Mouse (Mus musculus): ENCODE measurements around the gene Mepe. TPM values are rescaled to one million over a fixed set of nuclear protein-coding genes. Genes with fewer than 3 reads are reported as not detected.

Gene Mepe
- polyA plus RNA-seq, 1 experiment = not detected

DNA sequence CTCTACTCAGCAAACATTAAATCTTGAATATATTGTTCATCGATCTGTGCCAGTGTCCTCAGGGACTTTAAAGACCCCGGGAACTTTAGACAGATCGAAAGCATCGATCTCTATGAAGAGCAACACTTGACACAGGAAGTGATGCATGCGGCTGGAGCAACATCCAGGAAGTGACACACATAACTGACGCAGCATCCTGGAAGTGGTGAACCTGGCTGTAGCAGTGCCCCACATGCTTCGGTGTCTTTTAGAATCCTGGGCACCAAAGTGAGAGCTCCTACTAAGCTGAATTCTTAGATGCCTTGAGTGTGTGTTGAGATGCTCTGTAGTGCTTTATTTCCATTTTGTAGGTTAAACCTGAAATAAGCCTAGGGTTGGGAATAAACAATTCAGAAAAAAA, 59.4 kb downstream of the Mepe start:
- Histone ChIP-seq H3K4me1 (ENCODE audit: control insufficient read depth, insufficient read depth, insufficient read length) (no peaks in the 10 kb centered on the region), H3K27ac (ENCODE audit: insufficient read depth, low read length) (no peak overlapping the region), H3K36me3 (ENCODE audit: control insufficient read depth, insufficient read depth, low read length) (no peaks in the 10 kb centered on the region), H3K27me3 (ENCODE audit: control insufficient read depth, insufficient read depth, low read length) (no peaks in the 10 kb centered on the region), H3K4me3 (ENCODE audit: extremely low read depth, insufficient read depth, insufficient read length) (no peak overlapping the region)
- DNase-seq (ENCODE audit: low read depth in 1 of 2, low spot score in 2 of 2) = no peak
- WGBS = 79% methylated on average over 7 of the region's 7 CpGs
- TF ChIP-seq POLR2A (IDR thresholded peaks at IDR 0.05; ENCODE audit: low read depth, low read length) (no peak), CTCF (IDR thresholded peaks at IDR 0.05; ENCODE audit: extremely low read depth, insufficient read depth, insufficient read length, insufficient replicate concordance) (no peak)

GRCm38 (mm10) chr5:104385521-104385920, 60.4 kb downstream of the Mepe start:
- no peaks in the 10 kb centered on the region for H3K27me3 ChIP-seq (ENCODE audit: control insufficient read depth, insufficient read depth, low read length)
- TF ChIP-seq POLR2A (IDR thresholded peaks at IDR 0.05; ENCODE audit: low read depth, low read length) (no peak), CTCF (IDR thresholded peaks at IDR 0.05; ENCODE audit: extremely low read depth, insufficient read depth, insufficient read length, insufficient replicate concordance) (no peak)
- no peaks in the 10 kb centered on the region for H3K36me3 ChIP-seq (ENCODE audit: control insufficient read depth, insufficient read depth, low read length)
- no peak overlapping the region for H3K27ac ChIP-seq (ENCODE audit: insufficient read depth, low read length)
- no peaks in the 10 kb centered on the region for H3K4me1 ChIP-seq (ENCODE audit: control insufficient read depth, insufficient read depth, insufficient read length)
- WGBS = 96% methylated on average over 16 of the region's 16 CpGs
- H3K4me3 ChIP-seq (ENCODE audit: extremely low read depth, insufficient read depth, insufficient read length) = no peak overlapping the region
- DNase-seq (ENCODE audit: low read depth in 1 of 2, low spot score in 2 of 2) = no peak

- no peak overlapping the region for H3K27ac ChIP-seq (ENCODE audit: insufficient read depth, low read length)
- 81% methylated on average over 5 of the region's 5 CpGs for WGBS
- TF ChIP-seq CTCF (IDR thresholded peaks at IDR 0.05; ENCODE audit: extremely low read depth, insufficient read depth, insufficient read length, insufficient replicate concordance) = no peak
- TF ChIP-seq POLR2A (IDR thresholded peaks at IDR 0.05; ENCODE audit: low read depth, low read length) = no peak
- no peak for DNase-seq (ENCODE audit: low read depth in 1 of 2, low spot score in 2 of 2)
- no peaks in the 10 kb centered on the region for H3K4me1 ChIP-seq (ENCODE audit: control insufficient read depth, insufficient read depth, insufficient read length)
- H3K27me3 ChIP-seq (ENCODE audit: control insufficient read depth, insufficient read depth, low read length) = no peaks in the 10 kb centered on the region
- H3K36me3 ChIP-seq (ENCODE audit: control insufficient read depth, insufficient read depth, low read length) = no peaks in the 10 kb centered on the region
- H3K4me3 ChIP-seq (ENCODE audit: extremely low read depth, insufficient read depth, insufficient read length) = no peak overlapping the region
Measured at GRCm38 (mm10) chr5:104386908-104387307, 61.8 kb downstream of the Mepe start.

Other genes starting within 250 kb of the Mepe start
- gene Gm17660, start 247.7 kb upstream of the Mepe start, polyA plus RNA-seq (2012; rRNA removed) = not detected in 2 replicates
- gene Sparcl1, start 211.6 kb upstream of the Mepe start, polyA plus RNA-seq (2012; rRNA removed) = 17.3 and 18.0 TPM in 2 replicates
- not detected in 2 replicates for gene Dspp, start 154.6 kb upstream of the Mepe start, polyA plus RNA-seq (2012; rRNA removed)
- gene Dmp1, start 122.7 kb upstream of the Mepe start, polyA plus RNA-seq (2012; rRNA removed) = 0.07 TPM in 2 replicates
- gene Ibsp, start 26.2 kb upstream of the Mepe start, polyA plus RNA-seq (2012; rRNA removed) = not detected in 2 replicates
- 1.3 and 2.1 TPM in 2 replicates for gene Spp1, start 109.8 kb downstream of the Mepe start, polyA plus RNA-seq (2012; rRNA removed)
- gene Pkd2, start 134.1 kb downstream of the Mepe start, polyA plus RNA-seq (2012; rRNA removed) = 5.3 and 6.5 TPM in 2 replicates
- gene BC005561, start 183.0 kb downstream of the Mepe start, polyA plus RNA-seq (2012; rRNA removed) = 0.53 and 0.68 TPM in 2 replicates

Data from spleen, adult 2 months (tissue).